Mouse (Mus musculus): ENCODE data around the gene Prkacb. TPM values are rescaled to one million over a fixed set of nuclear protein-coding genes. Genes with fewer than 3 reads are reported as not detected.
A peak's percentile ranks its signal among the peaks of the same experiment; 100 is the strongest.

The Prkacb gene
- polyA plus RNA-seq, 1 experiment from 2014 or later: 74.8 TPM

GRCm38 (mm10) chr3:146792144-146792748, 20.5 kb downstream of the Prkacb start:
- peak; percentile 31; the same call in 1 of the 2 replicates for TF ChIP-seq CTCF (IDR thresholded peaks at IDR 0.05; ENCODE audit: low read depth)
- Histone ChIP-seq H3K27me3 (ENCODE audit: insufficient read depth, low read length) (no peaks in the 10 kb centered on the region), H3K27ac (ENCODE audit: low read depth) (no peak overlapping the region), H3K4me3 (ENCODE audit: low read depth, low read length) (no peak overlapping the region), H3K9me3 (ENCODE audit: low read depth, low read length) (no peaks in the 10 kb centered on the region), H3K9ac (no peak overlapping the region), H3K4me1 (ENCODE audit: insufficient read depth) (no peaks in the 10 kb centered on the region), H3K36me3 (ENCODE audit: insufficient read depth) (0 out of 2 replicates have a peak, but pooled peaks cover 2% of the 10 kb centered on the region), H3K4me2 (no peak overlapping the region)
- WGBS: 82% methylated on average over 3 of the region's 3 CpGs
- ATAC-seq (ENCODE audit: insufficient read depth) (no peak), DNase-seq (peak; percentile 68)

GRCm38 (mm10) chr3:146784233-146784632, 28.6 kb downstream of the Prkacb start:
- 70% methylated on average over 3 of the region's 3 CpGs for WGBS
- no peaks in the 10 kb centered on the region for H3K9me3 ChIP-seq (ENCODE audit: low read depth, low read length)
- DNase-seq: no peak
- no peak for TF ChIP-seq CTCF (IDR thresholded peaks at IDR 0.05; ENCODE audit: low read depth)
- no peak overlapping the region for H3K9ac ChIP-seq
- no peaks in the 10 kb centered on the region for H3K4me1 ChIP-seq (ENCODE audit: insufficient read depth)
- H3K4me2 ChIP-seq: no peak overlapping the region
- H3K27ac ChIP-seq (ENCODE audit: low read depth): no peak overlapping the region
- no peak for ATAC-seq (ENCODE audit: insufficient read depth)
- H3K4me3 ChIP-seq (ENCODE audit: low read depth, low read length): no peak overlapping the region
- H3K27me3 ChIP-seq (ENCODE audit: insufficient read depth, low read length): no peaks in the 10 kb centered on the region
- H3K36me3 ChIP-seq (ENCODE audit: insufficient read depth): no peaks in the 10 kb centered on the region

DNA sequence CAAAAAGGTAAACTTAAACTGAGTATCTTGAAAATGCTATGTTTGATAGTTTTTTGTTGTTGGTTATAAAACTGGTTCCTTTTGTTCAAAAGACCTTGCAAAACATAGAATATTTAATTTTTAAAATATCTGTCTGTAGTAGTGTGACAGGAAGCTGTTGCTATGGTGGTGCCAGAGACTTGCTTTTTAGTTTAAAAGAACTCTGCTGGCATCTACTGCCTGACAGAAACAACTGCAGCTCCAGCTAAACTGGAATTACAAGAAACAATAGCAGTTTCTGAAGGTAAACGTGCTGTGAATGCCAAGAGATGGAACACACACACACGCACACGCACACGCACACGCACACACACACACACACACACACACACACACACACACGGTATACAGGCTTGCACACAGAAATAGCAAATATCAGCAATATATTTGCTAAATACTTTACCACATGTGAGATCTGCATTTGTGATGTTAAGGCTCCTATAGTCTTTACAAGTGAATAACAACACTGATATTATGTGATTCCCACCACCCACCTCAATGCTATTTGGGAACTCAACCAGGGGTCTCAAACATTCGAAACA, 29.1 kb downstream of the Prkacb start:
- Histone ChIP-seq H3K27ac (ENCODE audit: low read depth) (no peak overlapping the region), H3K9me3 (ENCODE audit: low read depth, low read length) (no peaks in the 10 kb centered on the region), H3K4me3 (ENCODE audit: low read depth, low read length) (no peak overlapping the region), H3K27me3 (ENCODE audit: insufficient read depth, low read length) (no peaks in the 10 kb centered on the region), H3K4me1 (ENCODE audit: insufficient read depth) (no peaks in the 10 kb centered on the region), H3K9ac (no peak overlapping the region), H3K4me2 (no peak overlapping the region), H3K36me3 (ENCODE audit: insufficient read depth) (no peaks in the 10 kb centered on the region)
- peak; percentile 52 for TF ChIP-seq CTCF (IDR thresholded peaks at IDR 0.05; ENCODE audit: low read depth)
- DNase-seq: peak; percentile 60
- no peak for ATAC-seq (ENCODE audit: insufficient read depth)
- 80% methylated on average over 7 of the region's 7 CpGs for WGBS

- no peak overlapping the region for H3K27ac ChIP-seq (ENCODE audit: low read depth)
- H3K27me3 ChIP-seq (ENCODE audit: insufficient read depth, low read length): no peaks in the 10 kb centered on the region
- no peak for TF ChIP-seq CTCF (IDR thresholded peaks at IDR 0.05; ENCODE audit: low read depth)
- no peak overlapping the region for H3K9ac ChIP-seq
- WGBS: 44% methylated on average over 6 of the region's 6 CpGs
- H3K4me3 ChIP-seq (ENCODE audit: low read depth, low read length): no peak overlapping the region
- no peaks in the 10 kb centered on the region for H3K9me3 ChIP-seq (ENCODE audit: low read depth, low read length)
- H3K4me2 ChIP-seq: no peak overlapping the region
- H3K4me1 ChIP-seq (ENCODE audit: insufficient read depth): no peaks in the 10 kb centered on the region
- ATAC-seq (ENCODE audit: insufficient read depth) (peak; percentile 21; the same call in 1 of the 2 replicates), DNase-seq (peak; percentile 12)
- H3K36me3 ChIP-seq (ENCODE audit: insufficient read depth): no peaks in the 10 kb centered on the region
Observed at GRCm38 (mm10) chr3:146782548-146782947, 30.2 kb downstream of the Prkacb start.

DNA sequence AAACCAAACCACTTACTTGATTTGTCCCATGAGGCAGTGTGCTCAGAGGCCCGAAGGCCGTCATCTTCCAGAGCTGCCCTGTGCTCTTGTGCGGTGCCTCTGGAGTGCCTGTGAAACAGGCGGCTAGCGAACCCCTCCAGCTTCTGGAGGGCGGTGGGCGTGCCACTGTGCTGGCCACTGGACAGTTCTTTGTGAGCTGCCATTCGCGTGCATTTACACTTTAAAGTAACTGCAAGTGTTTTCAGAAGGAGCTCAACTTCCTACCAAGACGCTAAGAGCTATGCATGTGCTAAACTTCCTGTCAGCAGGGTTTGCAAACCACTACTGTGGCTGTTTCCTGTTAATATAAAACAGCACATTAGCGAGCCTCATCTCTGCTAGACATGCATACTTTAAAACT, 31.7 kb downstream of the Prkacb start:
- H3K9ac ChIP-seq: no peak overlapping the region
- ATAC-seq (ENCODE audit: insufficient read depth) (peak; percentile 58; the same call in 1 of the 2 replicates), DNase-seq (peak; percentile 69)
- TF ChIP-seq CTCF (IDR thresholded peaks at IDR 0.05; ENCODE audit: low read depth): no peak
- H3K36me3 ChIP-seq (ENCODE audit: insufficient read depth): no peaks in the 10 kb centered on the region
- no peaks in the 10 kb centered on the region for H3K9me3 ChIP-seq (ENCODE audit: low read depth, low read length)
- no peaks in the 10 kb centered on the region for H3K4me1 ChIP-seq (ENCODE audit: insufficient read depth)
- 8% methylated on average over 11 of the region's 11 CpGs for WGBS
- H3K4me2 ChIP-seq: peak overlapping the region; percentile 40
- peak overlapping the region; percentile 86 for H3K27ac ChIP-seq (ENCODE audit: low read depth)
- H3K4me3 ChIP-seq (ENCODE audit: low read depth, low read length): no peak overlapping the region
- H3K27me3 ChIP-seq (ENCODE audit: insufficient read depth, low read length): no peaks in the 10 kb centered on the region

DNA sequence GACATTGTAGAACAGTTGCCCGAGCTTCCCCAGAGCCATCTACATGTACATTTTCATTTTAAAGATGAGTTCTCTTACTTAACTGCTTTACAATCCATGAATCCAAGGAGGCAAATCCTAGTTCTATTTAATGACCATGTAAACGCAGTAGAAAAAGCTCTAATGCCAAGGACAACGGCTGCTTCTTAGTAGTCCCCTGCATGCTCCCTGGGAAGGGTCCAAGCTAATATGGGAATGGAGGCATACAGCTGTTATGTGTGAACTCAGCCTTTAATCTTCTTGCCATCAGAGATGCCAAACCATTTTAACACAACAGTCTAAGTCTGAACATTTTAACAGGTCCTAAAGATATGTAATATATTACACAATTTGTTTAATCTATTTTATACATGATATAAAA, 32.5 kb downstream of the Prkacb start:
- no peak for TF ChIP-seq CTCF (IDR thresholded peaks at IDR 0.05; ENCODE audit: low read depth)
- no peaks in the 10 kb centered on the region for H3K4me1 ChIP-seq (ENCODE audit: insufficient read depth)
- 87% methylated on average over 3 of the region's 3 CpGs for WGBS
- DNase-seq (no peak), ATAC-seq (ENCODE audit: insufficient read depth) (no peak)
- H3K9me3 ChIP-seq (ENCODE audit: low read depth, low read length): no peaks in the 10 kb centered on the region
- no peak overlapping the region for H3K27ac ChIP-seq (ENCODE audit: low read depth)
- H3K36me3 ChIP-seq (ENCODE audit: insufficient read depth): no peaks in the 10 kb centered on the region
- H3K4me2 ChIP-seq: no peak overlapping the region
- no peak overlapping the region for H3K9ac ChIP-seq
- no peak overlapping the region for H3K4me3 ChIP-seq (ENCODE audit: low read depth, low read length)
- H3K27me3 ChIP-seq (ENCODE audit: insufficient read depth, low read length): no peaks in the 10 kb centered on the region

- 80% methylated on average over 8 of the region's 8 CpGs for WGBS
- no peak overlapping the region for H3K9ac ChIP-seq
- DNase-seq (no peak), ATAC-seq (ENCODE audit: insufficient read depth) (no peak)
- H3K27ac ChIP-seq (ENCODE audit: low read depth): no peak overlapping the region
- no peaks in the 10 kb centered on the region for H3K4me1 ChIP-seq (ENCODE audit: insufficient read depth)
- no peak overlapping the region for H3K4me3 ChIP-seq (ENCODE audit: low read depth, low read length)
- TF ChIP-seq CTCF (IDR thresholded peaks at IDR 0.05; ENCODE audit: low read depth): no peak
- no peaks in the 10 kb centered on the region for H3K9me3 ChIP-seq (ENCODE audit: low read depth, low read length)
- no peaks in the 10 kb centered on the region for H3K27me3 ChIP-seq (ENCODE audit: insufficient read depth, low read length)
- H3K36me3 ChIP-seq (ENCODE audit: insufficient read depth): no peaks in the 10 kb centered on the region
- no peak overlapping the region for H3K4me2 ChIP-seq
Observed at GRCm38 (mm10) chr3:146778913-146779312, 33.9 kb downstream of the Prkacb start.

All from lung, embryonic 14.5 days (tissue).